Mouse (Mus musculus) liver, postnatal 0 days (tissue): ENCODE data around the gene Olfr55. TPM values are rescaled to one million over a fixed set of nuclear protein-coding genes. Genes with fewer than 3 reads are reported as not detected.
"Not testable (repeated sequence)": the region's sequence is repeated elsewhere in the genome, so short reads cannot be mapped to it uniquely, and the experiment has no call there.

ENCODE experiments used
- ATAC-seq: fragments of 200-750 bp; cut with Nextera tagmentation; 2 replicates; pipeline ENCODE4 v1.8.0; 2017; ENCODE audit warnings: mild to moderate bottlenecking, moderate library complexity
- DNase-seq: peaks from one replicate; pipeline ENCODE4 v3.0.0-alpha.2; 2016
- H3K27ac ChIP-seq: fragments of 300-500 bp; sonication (generic); 2 replicates; pipeline ENCODE4 v1.5.1; 2014; ENCODE audit warnings: antibody characterized with exemption, moderate library complexity, mild to moderate bottlenecking, low read depth
- H3K27me3 ChIP-seq: fragments of 300-500 bp; sonication (generic); 2 replicates; pipeline ENCODE4 v1.6.1; 2014; ENCODE audit warnings: low read length, control low read depth, mixed read lengths; ENCODE audit not compliant: insufficient read depth
- H3K36me3 ChIP-seq: fragments of 300-500 bp; sonication (generic); replicated peaks from 2 replicates; pipeline ENCODE4 v1.6.1; 2014; ENCODE audit warnings: mild to moderate bottlenecking, control low read depth, low read length, moderate library complexity, mixed read lengths; ENCODE audit not compliant: insufficient read depth
- H3K4me1 ChIP-seq: fragments of 300-500 bp; sonication (generic); 2 replicates; pipeline ENCODE4 v1.6.1; 2014; ENCODE audit warnings: antibody characterized with exemption, mild to moderate bottlenecking, control low read depth; ENCODE audit not compliant: insufficient read depth
- H3K4me2 ChIP-seq: fragments of 300-500 bp; sonication (generic); 2 replicates; pipeline ENCODE4 v1.6.1; 2014; ENCODE audit warnings: low read depth, mild to moderate bottlenecking, low read length, moderate library complexity, mixed read lengths
- H3K4me3 ChIP-seq: fragments of 300-500 bp; sonication (generic); 2 replicates; pipeline ENCODE4 v1.5.1; 2014; ENCODE audit warnings: low read depth, low read length
- H3K9ac ChIP-seq: fragments of 300-500 bp; sonication (generic); replicated peaks from 2 replicates; pipeline ENCODE4 v1.6.1; 2014; ENCODE audit warnings: mild to moderate bottlenecking, moderate library complexity
- H3K9me3 ChIP-seq: fragments of 300-500 bp; sonication (generic); 2 replicates; pipeline ENCODE4 v1.6.1; 2016; ENCODE audit warnings: mild to moderate bottlenecking, control low read depth, low read length, mixed read lengths
- CTCF ChIP-seq: sonication (generic); IDR thresholded peaks from 2 replicates; pipeline ENCODE4 v1.5.1; 2016; ENCODE audit warnings: antibody characterized with exemption, low read depth
- EP300 ChIP-seq: IDR thresholded peaks from 2 replicates; pipeline ENCODE4 v1.6.1; 2016; ENCODE audit warnings: antibody characterized with exemption, low read depth, mild to moderate bottlenecking
- WGBS: fragments of 180-500 bp; shearing (Covaris S2); extraction: QIAGEN DNeasy Blood & Tissue Kit; methylation state at CpG from one replicate; pipeline ENCODE4 v1.1.7; 2014; ENCODE audit not compliant: insufficient replicate concordance; 5-methylcytosine and 5-hydroxymethylcytosine counted together
- polyA plus RNA-seq: library from polyadenylated mRNA; unstranded; fragments of >200 nt; fragmentation: Nextera tagmentation; extraction: Ambion mirVana; gene quantifications from 2 replicates; pipeline ENCODE4 v1.2.1, GENCODE M21; 2015

The Olfr55 gene
- polyA plus RNA-seq = not detected in 2 replicates

- not testable (repeated sequence) for H3K4me1 ChIP-seq, H3K4me2 ChIP-seq, H3K27me3 ChIP-seq, H3K27ac ChIP-seq, H3K4me3 ChIP-seq, H3K9me3 ChIP-seq, H3K9ac ChIP-seq, DNase-seq, ATAC-seq, H3K36me3 ChIP-seq
- 75% methylated on average over 1 of the region's 1 CpGs for WGBS
Measured at GRCm38 (mm10) chr17:33168147-33168546, at the start of gene Olfr55. Gene Olfr55 (plus strand): TSS chr17:33168447.

GRCm38 (mm10) chr17:33124546-33124945 lies 43.7 kb upstream of the Olfr55 start:
- no peaks in the 10 kb centered on the region for H3K36me3 ChIP-seq
- no peak overlapping the region for H3K4me3 ChIP-seq
- TF ChIP-seq EP300 (no peak), CTCF (no peak)
- DNase-seq (no peak), ATAC-seq (no peak)
- H3K27me3 ChIP-seq = no peaks in the 10 kb centered on the region
- no peaks in the 10 kb centered on the region for H3K9me3 ChIP-seq
- H3K4me2 ChIP-seq = no peak overlapping the region
- H3K4me1 ChIP-seq = no peaks in the 10 kb centered on the region
- no peak overlapping the region for H3K9ac ChIP-seq
- H3K27ac ChIP-seq = no peak overlapping the region

DNA sequence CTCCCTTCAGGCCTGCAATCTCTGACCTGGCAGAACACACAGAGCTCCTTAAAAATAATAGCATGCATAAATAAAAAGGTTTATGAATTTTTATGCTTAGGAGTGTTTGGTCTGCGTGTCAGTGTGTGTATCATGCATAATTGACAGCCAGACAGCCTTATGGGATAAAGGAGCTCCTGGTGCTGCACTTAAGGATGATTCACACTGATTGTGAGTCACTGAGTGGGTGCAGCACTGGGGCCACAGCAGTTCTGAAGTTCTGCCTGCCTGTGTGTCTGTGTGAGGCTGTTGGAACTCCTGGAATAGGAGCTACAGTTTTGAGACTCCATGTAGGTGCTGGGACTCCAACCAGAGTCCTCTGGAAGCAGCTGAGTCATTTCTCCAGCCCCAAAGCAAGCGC lies 42.0 kb upstream of the Olfr55 start:
- DNase-seq = no peak
- no peak overlapping the region for H3K4me2 ChIP-seq
- no peaks in the 10 kb centered on the region for H3K36me3 ChIP-seq
- H3K4me1 ChIP-seq = no peaks in the 10 kb centered on the region
- TF ChIP-seq EP300 = no peak
- H3K9ac ChIP-seq = no peak overlapping the region
- ATAC-seq = no peak
- WGBS = 52% methylated on average over 2 of the region's 2 CpGs
- no peaks in the 10 kb centered on the region for H3K9me3 ChIP-seq
- no peaks in the 10 kb centered on the region for H3K27me3 ChIP-seq
- H3K27ac ChIP-seq = no peak overlapping the region
- H3K4me3 ChIP-seq = no peak overlapping the region

GRCm38 (mm10) chr17:33139261-33139820 lies 28.9 kb upstream of the Olfr55 start, which contains the start of gene Morc2b:
Gene Morc2b (minus strand): TSS chr17:33139683.
- Histone ChIP-seq H3K36me3 (no peaks in the 10 kb centered on the region), H3K27me3 (no peaks in the 10 kb centered on the region), H3K27ac (no peak within 1 kb of the TSS), H3K9me3 (no peaks in the 10 kb centered on the region), H3K4me1 (no peaks in the 10 kb centered on the region), H3K4me3 (no peak within 1 kb of the TSS), H3K9ac (no peak within 1 kb of the TSS), H3K4me2 (no peak within 1 kb of the TSS)
- 71% methylated on average over 18 of the region's 18 CpGs for WGBS
- ATAC-seq = no peak
- TF ChIP-seq EP300 = no peak
- TF ChIP-seq CTCF = no peak
- no peak for DNase-seq

GRCm38 (mm10) chr17:33191002-33191401 lies 22.8 kb downstream of the Olfr55 start, which contains the start of gene Olfr239:
Gene Olfr239 (plus strand): TSS chr17:33191302.
- no CpG with 5 or more reads among the region's 2 CpGs for WGBS
- H3K4me2 ChIP-seq, H3K9ac ChIP-seq, H3K4me1 ChIP-seq, ATAC-seq, H3K36me3 ChIP-seq, H3K27ac ChIP-seq, H3K4me3 ChIP-seq, DNase-seq, H3K27me3 ChIP-seq, H3K9me3 ChIP-seq: not testable (repeated sequence)

DNA sequence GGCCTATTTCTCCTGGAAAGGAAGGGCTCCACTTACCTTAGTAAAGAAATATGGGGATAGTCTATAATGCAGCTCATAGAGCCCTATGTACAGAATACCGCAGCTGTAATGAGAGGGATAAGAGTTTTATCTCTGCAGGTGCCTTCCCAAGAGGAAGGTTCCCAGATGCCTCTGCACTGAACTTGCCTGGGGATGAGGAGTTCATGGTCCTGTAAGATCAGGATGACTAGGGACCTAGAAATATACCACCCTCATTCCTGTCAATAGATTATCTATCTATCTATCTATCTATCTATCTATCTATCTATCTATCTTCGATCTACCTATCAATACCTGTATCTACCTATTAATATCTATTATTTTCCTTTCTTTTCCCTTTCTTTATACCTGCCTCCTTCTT lies 53.3 kb downstream of the Olfr55 start, which contains the start of gene Olfr1564:
TSS of gene Olfr1564 (minus strand) at position 101 of the 400 bp plus-strand sequence.
- 59% methylated on average over 2 of the region's 2 CpGs for WGBS
- DNase-seq = no peak
- ATAC-seq = no peak
- Histone ChIP-seq H3K4me3 (no peak within 1 kb of the TSS), H3K4me2 (no peak within 1 kb of the TSS), H3K9ac (no peak within 1 kb of the TSS), H3K36me3 (no peaks in the 10 kb centered on the region), H3K27me3 (no peaks in the 10 kb centered on the region), H3K9me3 (peaks cover 6% of the 10 kb centered on the region), H3K4me1 (no peaks in the 10 kb centered on the region), H3K27ac (no peak within 1 kb of the TSS)
- TF ChIP-seq EP300 (no peak), CTCF (no peak)

Other genes starting within 250 kb of the Olfr55 start
- 27.1 and 32.3 TPM in 2 replicates for gene Cyp4f13, start 221.0 kb upstream of the Olfr55 start, polyA plus RNA-seq
- 3.2 and 3.3 TPM in 2 replicates for gene Zfp472, start 202.6 kb upstream of the Olfr55 start, polyA plus RNA-seq
- gene Zfp952, start 175.3 kb upstream of the Olfr55 start, polyA plus RNA-seq = 2.1 and 2.7 TPM in 2 replicates
- 1.4 and 1.5 TPM in 2 replicates for gene Zfp763, start 135.0 kb upstream of the Olfr55 start, polyA plus RNA-seq
- gene 4921501E09Rik, start 100.4 kb upstream of the Olfr55 start, polyA plus RNA-seq = not detected in 2 replicates
- gene Zfp563, start 79.1 kb upstream of the Olfr55 start, polyA plus RNA-seq = 1.5 and 1.6 TPM in 2 replicates
- not detected in 2 replicates for gene Morc2b, start 28.8 kb upstream of the Olfr55 start, polyA plus RNA-seq
- gene Olfr239, start 22.9 kb downstream of the Olfr55 start, polyA plus RNA-seq = not detected in 2 replicates
- gene Olfr1564, start 53.2 kb downstream of the Olfr55 start, polyA plus RNA-seq = not detected in 2 replicates
- gene Zfp955a, start 86.7 kb downstream of the Olfr55 start, polyA plus RNA-seq = 2.6 and 3.0 TPM in 2 replicates
- 0.02 TPM in 1 of 2 replicates, not detected in the other for gene Olfr63, start 96.2 kb downstream of the Olfr55 start, polyA plus RNA-seq
- 1.9 and 2.0 TPM in 2 replicates for gene Zfp955b, start 121.1 kb downstream of the Olfr55 start, polyA plus RNA-seq
- 1.1 and 1.9 TPM in 2 replicates for gene Zfp81, start 190.4 kb downstream of the Olfr55 start, polyA plus RNA-seq
- 3.2 and 5.2 TPM in 2 replicates for gene Zfp101, start 226.2 kb downstream of the Olfr55 start, polyA plus RNA-seq